Mouse (Mus musculus): Measurements from ENCODE around the gene Padi4.
A peak's percentile ranks its signal among the peaks of the same experiment; 100 is the strongest.

Gene Padi4

GRCm38 (mm10) chr4:140701716-140702561 is 72.1 kb downstream of the Padi4 start:
- no peak for DNase-seq (ENCODE audit: low read depth)

- no peak for DNase-seq (ENCODE audit: low read depth)
Measured at GRCm38 (mm10) chr4:140701049-140701715, 72.9 kb downstream of the Padi4 start.

- DNase-seq (ENCODE audit: low read depth), result no peak
Measured at GRCm38 (mm10) chr4:140700269-140701018, 73.6 kb downstream of the Padi4 start, which contains the start of gene Rcc2. Gene Rcc2 (plus strand): TSS chr4:140700541.

- peak; percentile 76 for DNase-seq (ENCODE audit: low read depth)
Measured at GRCm38 (mm10) chr4:140699441-140700127, 74.5 kb downstream of the Padi4 start.
